Mouse (Mus musculus): ENCODE data around the gene Hnrnpc.

The Hnrnpc gene

GRCm38 (mm10) chr14:52024133-52024532 is 79.7 kb downstream of the Hnrnpc start:
- no peak for DNase-seq (ENCODE audit: low read depth, low spot score)
